Mouse (Mus musculus) gastrocnemius, postnatal 4 days (tissue): ENCODE measurements around the gene Itgbl1. TPM values are rescaled to one million over a fixed set of nuclear protein-coding genes. Genes with fewer than 3 reads are reported as not detected.
"Not testable (repeated sequence)": the region's sequence is repeated elsewhere in the genome, so short reads cannot be mapped to it uniquely, and the experiment has no call there.

Experiments
- DNase-seq, 2 experiments: peaks; one replicate each; pipeline ENCODE4 v3.0.0; 2021 to 2022; ENCODE audit warnings: low spot score in 2 of 2, mixed read lengths in 2 of 2
- long read RNA-seq, 2 experiments: library from polyadenylated mRNA; stranded (forward); transcript quantifications; one replicate each; pipeline ENCODE4 v2.0.0; 2021
- total RNA-seq, 2 experiments: library from RNA; stranded (reverse); gene quantifications; 2 replicates each; pipeline ENCODE4 v1.2.3; 2021

Gene Itgbl1
- total RNA-seq = 1 to 10 TPM; 3.1 to 5.6 TPM
- long read RNA-seq, experiment 1, full-length matches to known transcripts = 4 of 6 reads
- long read RNA-seq, experiment 1, partial matches to known transcripts = 1 of 6 reads
- long read RNA-seq, experiment 1, other reads (novel, unspliced or antisense) = 1 of 6 reads
- long read RNA-seq, experiment 2, full-length matches to known transcripts = 9 of 12 reads
- long read RNA-seq, experiment 2, partial matches to known transcripts = 1 of 12 reads
- long read RNA-seq, experiment 2, other reads (novel, unspliced or antisense) = 2 of 12 reads

GRCm38 (mm10) chr14:123659921-123660385 lies at the start of gene Itgbl1:
Itgbl1 (plus strand) TSS chr14:123659971.
- no peak for DNase-seq

GRCm38 (mm10) chr14:123622969-123623368 lies 36.8 kb upstream of the Itgbl1 start:
- no peak for DNase-seq

GRCm38 (mm10) chr14:123626501-123627179 lies 33.1 kb upstream of the Itgbl1 start, which contains the start of gene Nalcn:
Nalcn (minus strand) TSS chr14:123627144.
- DNase-seq = peak in 1 of 2 experiments; percentile 12

GRCm38 (mm10) chr14:123627180-123627562 lies 32.6 kb upstream of the Itgbl1 start:
- no peak for DNase-seq

- DNase-seq = peak; percentile 14 to 19
Observed at GRCm38 (mm10) chr14:123661091-123661491, 1.3 kb downstream of the Itgbl1 start.

- no peak for DNase-seq
Observed at GRCm38 (mm10) chr14:123662386-123662785, 2.6 kb downstream of the Itgbl1 start.

- DNase-seq = no peak
Observed at GRCm38 (mm10) chr14:123663206-123663605, 3.4 kb downstream of the Itgbl1 start.

GRCm38 (mm10) chr14:123664451-123664850 lies 4.7 kb downstream of the Itgbl1 start:
- no peak for DNase-seq

- DNase-seq = not testable (repeated sequence)
Observed at GRCm38 (mm10) chr14:123671076-123671475, 11.3 kb downstream of the Itgbl1 start.

GRCm38 (mm10) chr14:123678091-123678490 lies 18.3 kb downstream of the Itgbl1 start:
- DNase-seq = no peak

- DNase-seq = no peak
Observed at GRCm38 (mm10) chr14:123714751-123715150, 55.0 kb downstream of the Itgbl1 start.

GRCm38 (mm10) chr14:123742055-123742454 lies 82.3 kb downstream of the Itgbl1 start:
- no peak for DNase-seq

GRCm38 (mm10) chr14:123751017-123751416 lies 91.2 kb downstream of the Itgbl1 start:
- DNase-seq = no peak

GRCm38 (mm10) chr14:123759534-123759933 lies 99.8 kb downstream of the Itgbl1 start:
- no peak for DNase-seq

GRCm38 (mm10) chr14:123760079-123760478 lies 100.3 kb downstream of the Itgbl1 start:
- no peak for DNase-seq

- DNase-seq = no peak
Observed at GRCm38 (mm10) chr14:123801744-123802143, 142.0 kb downstream of the Itgbl1 start.

GRCm38 (mm10) chr14:123837662-123838061 lies 177.9 kb downstream of the Itgbl1 start:
- DNase-seq = no peak

GRCm38 (mm10) chr14:123843675-123844425 lies 184.1 kb downstream of the Itgbl1 start:
- no peak for DNase-seq

- no peak for DNase-seq
Observed at GRCm38 (mm10) chr14:123864531-123864930, 204.8 kb downstream of the Itgbl1 start.

GRCm38 (mm10) chr14:123865779-123866726 lies 206.3 kb downstream of the Itgbl1 start:
- no peak for DNase-seq

GRCm38 (mm10) chr14:123927903-123928302 lies 268.1 kb downstream of the Itgbl1 start:
- DNase-seq = no peak
